Mouse (Mus musculus) liver, embryonic 14.5 days (tissue): ENCODE measurements around the gene Eftud2. TPM values are rescaled to one million over a fixed set of nuclear protein-coding genes. Genes with fewer than 3 reads are reported as not detected.

Source experiments
- ATAC-seq: fragments of 200-750 bp; cut with Nextera tagmentation; 2 replicates; pipeline ENCODE4 v1.8.0; 2017; ENCODE audit warnings: moderate number of reproducible peaks, mild to moderate bottlenecking, moderate library complexity; ENCODE audit not compliant: insufficient read depth
- DNase-seq, 3 experiments: peaks; one replicate each; pipeline ENCODE4 v3.0.0-alpha.2; 2012 to 2013; ENCODE audit warnings: low read depth in 3 of 3, low spot score in 3 of 3
- H3K27ac ChIP-seq: fragments of 300-500 bp; sonication (generic); 2 replicates; pipeline ENCODE4 v1.5.1; 2014; ENCODE audit warnings: moderate library complexity, mild to moderate bottlenecking, control low read depth, inconsistent platforms
- H3K27me3 ChIP-seq: fragments of 300-500 bp; sonication (generic); 2 replicates; pipeline ENCODE4 v1.6.1; 2014; ENCODE audit warnings: mild to moderate bottlenecking, low read length, moderate library complexity; ENCODE audit not compliant: control insufficient read depth, insufficient read depth
- H3K36me3 ChIP-seq: fragments of 300-500 bp; sonication (generic); replicated peaks from 2 replicates; pipeline ENCODE4 v1.6.1; 2014; ENCODE audit warnings: low read depth; ENCODE audit not compliant: control insufficient read depth, insufficient read depth
- H3K4me1 ChIP-seq, 2 experiments: fragments of 200-500 bp in 1 of 2; fragments of 300-500 bp in 1 of 2; sonication (generic) in 1 of 2; replicated peaks; 2 replicates each; pipeline ENCODE4 v1.6.1; 2012 to 2014; ENCODE audit warnings: antibody characterized with exemption in 1 of 2, inconsistent platforms in 1 of 2, low read length in 1 of 2; ENCODE audit not compliant: control insufficient read depth in 2 of 2, insufficient read depth in 2 of 2
- H3K4me2 ChIP-seq: fragments of 300-500 bp; sonication (generic); 2 replicates; pipeline ENCODE4 v1.6.1; 2014; ENCODE audit warnings: low read depth, mild to moderate bottlenecking, control low read depth, moderate library complexity
- H3K4me3 ChIP-seq, 2 experiments: fragments of 200-500 bp in 1 of 2; fragments of 300-500 bp in 1 of 2; sonication (generic) in 1 of 2; 2 replicates each; pipeline ENCODE4 v1.5.1; 2012 to 2014; ENCODE audit warnings: low read depth in 2 of 2, low read length in 2 of 2, mild to moderate bottlenecking in 2 of 2, control low read depth in 1 of 2, inconsistent platforms in 1 of 2, moderate library complexity in 1 of 2; ENCODE audit not compliant: insufficient read depth in 1 of 2
- H3K9ac ChIP-seq: fragments of 300-500 bp; sonication (generic); replicated peaks from 2 replicates; pipeline ENCODE4 v1.6.1; 2014; ENCODE audit warnings: mild to moderate bottlenecking, control low read depth, moderate library complexity
- H3K9me3 ChIP-seq: fragments of 300-500 bp; sonication (generic); 2 replicates; pipeline ENCODE4 v1.6.1; 2016; ENCODE audit warnings: low read length, mixed read lengths; ENCODE audit not compliant: control insufficient read depth
- CTCF ChIP-seq: IDR thresholded peaks from 2 replicates; pipeline ENCODE4 v1.5.1; 2016; ENCODE audit warnings: antibody characterized with exemption, low read depth, control low read depth
- EP300 ChIP-seq: IDR thresholded peaks from 2 replicates; pipeline ENCODE4 v1.6.1; 2016; ENCODE audit warnings: antibody characterized with exemption, low read depth
- WGBS: fragments of 180-500 bp; shearing (Covaris S2); extraction: QIAGEN DNeasy Blood & Tissue Kit; methylation state at CpG from one replicate; pipeline ENCODE4 v1.1.7; 2014; ENCODE audit not compliant: insufficient replicate concordance; 5-methylcytosine and 5-hydroxymethylcytosine counted together
- polyA plus RNA-seq, 2 experiments: library from polyadenylated mRNA; depleted of rRNA in 1 of 2; stranded (reverse) in 1 of 2; unstranded in 1 of 2; fragments of >200 nt; fragmentation: Nextera tagmentation in 1 of 2; extraction: Ambion mirVana in 1 of 2; gene quantifications; 2 replicates each; pipeline versions ENCODE4 v1.2.1 to v1.2.3; 2012 to 2014

Eftud2 gene
- polyA plus RNA-seq, 2 experiments = 51.1 to 88.8 TPM

- no peak overlapping the region for H3K4me2 ChIP-seq
- H3K4me1 ChIP-seq = no peaks in the 10 kb centered on the region
- no peak overlapping the region for H3K4me3 ChIP-seq
- TF ChIP-seq EP300 (no peak), CTCF (no peak)
- no peak for ATAC-seq
- H3K27ac ChIP-seq = no peak overlapping the region
- no peaks in the 10 kb centered on the region for H3K9me3 ChIP-seq
- no peaks in the 10 kb centered on the region for H3K27me3 ChIP-seq
- 83% methylated on average over 8 of the region's 8 CpGs for WGBS
- DNase-seq = no peak
- peaks cover 67% of the 10 kb centered on the region for H3K36me3 ChIP-seq
- no peak overlapping the region for H3K9ac ChIP-seq
Measured at GRCm38 (mm10) chr11:102859933-102860332, 20.9 kb downstream of the Eftud2 start.

GRCm38 (mm10) chr11:102858951-102859350 is 21.8 kb downstream of the Eftud2 start:
- Histone ChIP-seq H3K36me3 (peaks cover 68% of the 10 kb centered on the region), H3K27ac (no peak overlapping the region), H3K9ac (no peak overlapping the region), H3K9me3 (no peaks in the 10 kb centered on the region), H3K4me1 (no peaks in the 10 kb centered on the region), H3K4me3 (no peak overlapping the region), H3K27me3 (no peaks in the 10 kb centered on the region), H3K4me2 (no peak overlapping the region)
- WGBS = 88% methylated on average over 11 of the region's 11 CpGs
- TF ChIP-seq CTCF = no peak
- no peak for TF ChIP-seq EP300
- DNase-seq = no peak
- no peak for ATAC-seq

DNA sequence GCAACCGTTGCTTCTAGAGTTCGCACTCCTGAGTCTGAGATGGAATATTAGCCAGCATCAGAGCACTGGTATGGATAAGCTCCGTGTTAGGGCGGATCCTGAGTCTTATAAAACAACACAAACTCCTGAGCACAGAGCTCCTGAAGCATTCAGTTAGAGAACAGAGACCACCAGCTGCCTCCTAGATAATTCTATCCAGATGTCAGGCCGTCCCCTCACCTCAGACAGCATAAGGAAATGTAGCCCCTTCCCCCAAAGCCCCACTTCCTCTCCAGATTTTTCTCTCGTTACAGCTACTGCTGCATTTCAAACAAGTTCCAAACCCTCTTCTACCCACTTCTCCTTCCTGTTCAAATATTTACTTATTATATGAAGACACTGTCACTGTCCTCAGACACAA is 24.8 kb downstream of the Eftud2 start:
- DNase-seq = no peak
- Histone ChIP-seq H3K9me3 (no peaks in the 10 kb centered on the region), H3K4me3 (no peak overlapping the region), H3K27me3 (no peaks in the 10 kb centered on the region), H3K27ac (no peak overlapping the region), H3K9ac (no peak overlapping the region), H3K36me3 (peaks cover 70% of the 10 kb centered on the region), H3K4me1 (no peaks in the 10 kb centered on the region), H3K4me2 (no peak overlapping the region)
- ATAC-seq = no peak
- no peak for TF ChIP-seq EP300
- no peak for TF ChIP-seq CTCF
- WGBS = 74% methylated on average over 6 of the region's 6 CpGs

- Histone ChIP-seq H3K36me3 (peaks cover 65% of the 10 kb centered on the region), H3K4me1 (no peaks in the 10 kb centered on the region), H3K9ac (no peak overlapping the region), H3K27ac (no peak overlapping the region), H3K27me3 (no peaks in the 10 kb centered on the region), H3K4me2 (no peak overlapping the region), H3K4me3 (no peak overlapping the region), H3K9me3 (no peaks in the 10 kb centered on the region)
- TF ChIP-seq CTCF (peak; percentile 72), EP300 (no peak)
- ATAC-seq (no peak), DNase-seq (peak in 1 of 3 experiments; percentile 19)
Measured at GRCm38 (mm10) chr11:102853760-102854159, 27.0 kb downstream of the Eftud2 start.

- TF ChIP-seq EP300 (no peak), CTCF (peak; percentile 71)
- no peak overlapping the region for H3K4me2 ChIP-seq
- no peaks in the 10 kb centered on the region for H3K27me3 ChIP-seq
- H3K36me3 ChIP-seq = peaks cover 66% of the 10 kb centered on the region
- no peak overlapping the region for H3K4me3 ChIP-seq
- 63% methylated on average over 5 of the region's 5 CpGs for WGBS
- H3K4me1 ChIP-seq = no peaks in the 10 kb centered on the region
- no peak overlapping the region for H3K9ac ChIP-seq
- H3K9me3 ChIP-seq = no peaks in the 10 kb centered on the region
- H3K27ac ChIP-seq = no peak overlapping the region
- DNase-seq = peak in 1 of 3 experiments; percentile 4
- no peak for ATAC-seq
Measured at GRCm38 (mm10) chr11:102851883-102852282, 28.9 kb downstream of the Eftud2 start.

DNA sequence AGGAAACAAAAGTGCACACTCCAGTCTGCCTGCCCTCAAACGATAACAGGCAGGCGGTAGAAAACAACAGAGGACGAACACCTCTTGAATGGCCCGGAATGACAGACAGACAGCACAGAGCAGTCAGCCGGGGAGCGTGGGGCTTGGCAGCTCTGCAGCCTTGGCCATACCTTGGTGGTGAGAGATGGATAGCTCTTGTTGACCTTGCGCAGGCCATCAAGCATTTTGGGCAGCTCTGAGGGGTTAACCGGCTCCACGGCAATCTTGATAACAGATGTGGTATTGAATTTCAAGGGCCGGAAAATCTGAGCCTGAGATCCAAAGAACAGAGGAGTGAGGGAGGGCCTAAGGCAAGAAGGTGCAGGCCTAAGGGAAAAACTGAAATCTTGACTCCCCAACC is 34.9 kb downstream of the Eftud2 start:
- Histone ChIP-seq H3K27me3 (no peaks in the 10 kb centered on the region), H3K9ac (no peak overlapping the region), H3K27ac (no peak overlapping the region), H3K36me3 (peaks cover 71% of the 10 kb centered on the region), H3K4me2 (no peak overlapping the region), H3K4me3 (no peak overlapping the region), H3K4me1 (no peaks in the 10 kb centered on the region), H3K9me3 (no peaks in the 10 kb centered on the region)
- DNase-seq (no peak), ATAC-seq (no peak)
- TF ChIP-seq CTCF (no peak), EP300 (no peak)
- WGBS = 86% methylated on average over 10 of the region's 10 CpGs
